Mouse (Mus musculus) intestine, postnatal 0 days (tissue): ENCODE measurements around the gene Sept9. TPM values are rescaled to one million over a fixed set of nuclear protein-coding genes. Genes with fewer than 3 reads are reported as not detected.
"Not testable (repeated sequence)": the region's sequence is repeated elsewhere in the genome, so short reads cannot be mapped to it uniquely, and the experiment has no call there.

Source experiments
- ATAC-seq: fragments of 200-750 bp; cut with Nextera tagmentation; 2 replicates; pipeline ENCODE4 v1.8.0; 2017; ENCODE audit warnings: mild to moderate bottlenecking, moderate TSS enrichment, moderate library complexity
- H3K27ac ChIP-seq: fragments of 300-500 bp; sonication (generic); 2 replicates; pipeline ENCODE4 v1.5.1; 2014; ENCODE audit warnings: mild to moderate bottlenecking, low read depth, low read length, moderate library complexity
- H3K27me3 ChIP-seq: fragments of 300-500 bp; sonication (generic); replicated peaks from 2 replicates; pipeline ENCODE4 v1.6.1; 2014; ENCODE audit warnings: low read length, mixed read lengths; ENCODE audit not compliant: control insufficient read depth, insufficient read depth
- H3K36me3 ChIP-seq: fragments of 300-500 bp; sonication (generic); 2 replicates; pipeline ENCODE4 v1.6.1; 2014; ENCODE audit warnings: mild to moderate bottlenecking, moderate library complexity; ENCODE audit not compliant: control insufficient read depth, insufficient read depth
- H3K4me1 ChIP-seq: fragments of 300-500 bp; sonication (generic); replicated peaks from 2 replicates; pipeline ENCODE4 v1.6.1; 2014; ENCODE audit warnings: antibody characterized with exemption, low read length, mixed read lengths; ENCODE audit not compliant: control insufficient read depth, insufficient read depth
- H3K4me2 ChIP-seq: fragments of 300-500 bp; sonication (generic); replicated peaks from 2 replicates; pipeline ENCODE4 v1.6.1; 2014; ENCODE audit warnings: low read depth, mild to moderate bottlenecking, moderate library complexity
- H3K4me3 ChIP-seq: fragments of 300-500 bp; sonication (generic); 2 replicates; pipeline ENCODE4 v1.5.1; 2014; ENCODE audit warnings: low read depth, low read length
- H3K9ac ChIP-seq: fragments of 300-500 bp; sonication (generic); 2 replicates; pipeline ENCODE4 v1.6.1; 2014; ENCODE audit warnings: mild to moderate bottlenecking, low read depth, low read length
- H3K9me3 ChIP-seq: fragments of 300-500 bp; sonication (generic); 2 replicates; pipeline ENCODE4 v1.6.1; 2016; ENCODE audit warnings: mixed run types; ENCODE audit not compliant: control insufficient read depth
- CTCF ChIP-seq: sonication (generic); IDR thresholded peaks from 2 replicates; pipeline ENCODE4 v1.5.1; 2016; ENCODE audit warnings: low read depth, mild to moderate bottlenecking, control low read depth, antibody characterized with exemption, moderate library complexity
- WGBS: fragments of 180-500 bp; shearing (Covaris S2); extraction: QIAGEN DNeasy Blood & Tissue Kit; methylation state at CpG from one replicate; pipeline ENCODE4 v1.1.7; 2014; 5-methylcytosine and 5-hydroxymethylcytosine counted together
- polyA plus RNA-seq: library from polyadenylated mRNA; unstranded; fragments of >200 nt; fragmentation: Nextera tagmentation; extraction: Ambion mirVana; gene quantifications from 2 replicates; pipeline ENCODE4 v1.2.1, GENCODE M21; 2015

The Sept9 gene
- polyA plus RNA-seq, 1 experiment from 2014 or later, result 74.5 TPM

- no peak overlapping the region for H3K27ac ChIP-seq
- no peak for ATAC-seq
- peaks cover 22% of the 10 kb centered on the region for H3K4me1 ChIP-seq
- no peaks in the 10 kb centered on the region; the same call in 1 of the 2 replicates for H3K36me3 ChIP-seq
- WGBS, result 74% methylated on average over 7 of the region's 7 CpGs
- no peak for TF ChIP-seq CTCF
- H3K4me3 ChIP-seq, result no peak overlapping the region
- H3K4me2 ChIP-seq, result no peak overlapping the region
- H3K27me3 ChIP-seq, result no peaks in the 10 kb centered on the region
- no peaks in the 10 kb centered on the region for H3K9me3 ChIP-seq
- no peak overlapping the region for H3K9ac ChIP-seq
These were observed 141.8 kb downstream of the Sept9 start for GRCm38 (mm10) chr11:117341218-117341617.

DNA sequence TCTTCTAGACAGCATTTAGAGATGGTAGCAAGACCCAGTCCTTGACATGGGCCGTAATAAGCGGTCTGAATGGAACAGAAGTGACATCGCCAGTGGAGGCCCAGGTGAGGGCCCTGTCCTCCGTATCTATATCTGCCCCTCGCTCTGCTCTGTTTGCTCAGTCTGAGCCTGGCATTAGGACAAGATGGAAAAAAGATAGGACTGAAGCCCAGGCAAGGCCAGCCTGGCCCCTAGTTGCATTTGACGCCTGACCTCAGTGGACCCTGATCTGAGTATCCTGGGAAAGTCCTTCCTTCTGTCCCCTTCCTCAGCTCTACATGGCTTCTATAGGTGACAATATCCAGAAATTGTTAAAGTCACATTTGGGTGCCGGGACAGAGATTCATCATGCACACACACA lies 142.6 kb downstream of the Sept9 start:
- ATAC-seq, result no peak
- H3K27me3 ChIP-seq, result no peaks in the 10 kb centered on the region
- no peak overlapping the region for H3K4me2 ChIP-seq
- no peaks in the 10 kb centered on the region; the same call in 1 of the 2 replicates for H3K36me3 ChIP-seq
- H3K9me3 ChIP-seq, result no peaks in the 10 kb centered on the region
- H3K4me3 ChIP-seq, result no peak overlapping the region
- 0 out of 2 replicates have a peak overlapping the region, but pooled peaks have one; percentile 10 for H3K27ac ChIP-seq
- 67% methylated on average over 7 of the region's 7 CpGs for WGBS
- H3K4me1 ChIP-seq, result peaks cover 30% of the 10 kb centered on the region
- no peak overlapping the region for H3K9ac ChIP-seq
- no peak for TF ChIP-seq CTCF

DNA sequence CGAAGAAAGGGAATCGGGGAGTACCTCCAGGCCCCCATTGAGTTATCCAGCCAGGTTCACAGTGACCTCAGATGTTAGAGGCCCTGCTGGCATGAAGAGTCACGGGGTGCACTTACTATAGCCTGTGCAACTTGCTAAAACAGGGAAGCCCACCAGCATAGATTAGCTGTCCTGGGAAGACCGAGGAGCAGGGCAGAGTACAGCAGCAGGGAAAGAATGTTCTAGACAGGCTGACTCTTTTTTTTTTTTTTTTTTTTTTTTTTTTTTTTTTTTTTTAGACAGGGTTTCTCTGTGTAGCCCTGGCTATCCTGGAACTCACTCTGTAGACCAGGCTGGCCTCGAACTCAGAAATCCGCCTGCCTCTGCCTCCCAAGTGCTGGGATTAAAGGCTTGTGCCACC lies 143.0 kb downstream of the Sept9 start:
- not testable (repeated sequence) for H3K9me3 ChIP-seq, H3K4me3 ChIP-seq, H3K4me2 ChIP-seq, H3K27ac ChIP-seq, H3K9ac ChIP-seq, H3K27me3 ChIP-seq, ATAC-seq, H3K36me3 ChIP-seq
- peaks cover 34% of the 10 kb centered on the region for H3K4me1 ChIP-seq
- 88% methylated on average over 6 of the region's 6 CpGs for WGBS

GRCm38 (mm10) chr11:117343800-117344199 lies 144.3 kb downstream of the Sept9 start:
- Histone ChIP-seq H3K27me3 (no peaks in the 10 kb centered on the region), H3K4me1 (peaks cover 42% of the 10 kb centered on the region), H3K36me3 (no peaks in the 10 kb centered on the region), H3K4me3 (no peak overlapping the region), H3K4me2 (no peak overlapping the region), H3K9me3 (no peaks in the 10 kb centered on the region), H3K27ac (peak overlapping the region; percentile 85; the same call in 1 of the 2 replicates), H3K9ac (no peak overlapping the region)
- TF ChIP-seq CTCF, result no peak
- 82% methylated on average over 5 of the region's 5 CpGs for WGBS
- ATAC-seq, result no peak

DNA sequence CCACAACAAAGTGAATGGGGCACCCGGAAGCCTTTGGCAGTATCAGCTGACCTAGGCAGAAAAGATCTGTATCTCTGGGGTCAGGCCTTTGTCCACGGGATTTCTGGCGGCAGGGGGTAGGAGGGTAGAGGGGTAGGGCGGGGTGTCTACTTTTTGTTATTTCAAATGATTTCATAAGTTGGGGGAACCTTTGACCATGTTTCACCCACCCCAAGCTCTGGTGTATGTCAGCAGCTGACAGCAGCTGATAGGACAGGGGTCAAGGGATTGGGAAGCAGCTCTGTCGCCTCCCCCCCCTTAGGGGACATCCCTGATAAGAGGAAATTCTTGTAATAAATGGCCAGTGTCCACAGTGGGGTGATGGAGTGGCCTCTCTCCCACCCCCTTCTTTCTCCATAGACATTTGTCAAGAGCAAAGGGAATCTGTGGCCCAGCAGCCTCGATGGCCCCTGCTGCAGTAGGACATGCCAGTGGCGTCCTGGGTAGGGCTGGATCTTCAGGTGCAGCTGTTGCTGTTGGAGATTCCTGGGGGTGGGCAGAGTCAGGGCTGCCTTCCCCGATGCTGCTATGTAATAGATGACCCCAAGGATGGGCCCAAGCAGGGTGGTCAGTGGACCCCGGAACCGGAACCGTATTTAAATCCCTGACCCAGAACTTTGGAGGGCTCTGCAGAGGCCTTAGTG lies 145.0 kb downstream of the Sept9 start:
- 24% methylated on average over 11 of the region's 11 CpGs for WGBS
- H3K9me3 ChIP-seq, result no peaks in the 10 kb centered on the region
- H3K4me3 ChIP-seq, result no peak overlapping the region
- peak overlapping the region; percentile 85 for H3K27ac ChIP-seq
- no peaks in the 10 kb centered on the region for H3K36me3 ChIP-seq
- H3K9ac ChIP-seq, result peak overlapping the region; percentile 7; the same call in 1 of the 2 replicates
- H3K4me2 ChIP-seq, result peak overlapping the region; percentile 42; the same call in 1 of the 2 replicates
- peak; percentile 26 for ATAC-seq
- peaks cover 39% of the 10 kb centered on the region for H3K4me1 ChIP-seq
- TF ChIP-seq CTCF, result no peak
- H3K27me3 ChIP-seq, result no peaks in the 10 kb centered on the region

GRCm38 (mm10) chr11:117345022-117345765 lies 145.7 kb downstream of the Sept9 start:
- no peak overlapping the region for H3K9ac ChIP-seq
- 0 out of 2 replicates have a peak, but pooled peaks have one; percentile 14 for TF ChIP-seq CTCF
- H3K4me1 ChIP-seq, result peaks cover 45% of the 10 kb centered on the region
- WGBS, result 9% methylated on average over 12 of the region's 12 CpGs
- H3K27ac ChIP-seq, result peak overlapping the region; percentile 85
- peak overlapping the region; percentile 42; the same call in 1 of the 2 replicates for H3K4me2 ChIP-seq
- no peaks in the 10 kb centered on the region for H3K36me3 ChIP-seq
- no peak overlapping the region for H3K4me3 ChIP-seq
- peak; percentile 73 for ATAC-seq
- no peaks in the 10 kb centered on the region for H3K27me3 ChIP-seq
- H3K9me3 ChIP-seq, result no peaks in the 10 kb centered on the region
